In the genomic region with DNA sequence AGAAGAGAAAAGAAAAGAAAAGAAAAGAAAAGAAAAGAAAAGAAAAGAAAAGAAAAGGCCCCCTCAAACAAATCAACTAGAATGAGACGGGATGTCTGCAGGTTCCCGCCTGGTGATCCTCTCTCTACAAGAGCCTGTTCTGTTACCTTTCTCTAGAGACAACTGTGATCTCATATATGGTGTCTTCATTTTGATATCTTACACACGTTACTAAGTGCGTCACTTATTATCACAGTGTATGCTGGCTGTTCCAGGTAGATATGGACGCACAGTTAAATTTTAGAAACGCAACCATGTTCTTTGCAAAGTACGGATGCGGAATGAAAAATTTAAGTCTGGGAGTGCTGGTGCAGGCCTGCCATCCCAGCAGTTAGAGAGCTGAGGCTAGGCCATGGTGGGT, we compare ENCODE assay signal across 1 mouse cellular context.
TF ChIP-seq lines count a peak whose summit lies in the region.

No protein-coding gene starts in this region.

TF ChIP-seq in MEL, 35 proteins besides CTCF, POLR2A, EP300 and RAD21 (continued from another document):
- peak; percentile 58; the same call in 1 of the 2 replicates for TF ChIP-seq MYB (IDR thresholded peaks at IDR 0.05; ENCODE audit: low read depth, low read length)
- no peak for TF ChIP-seq ELF1 (IDR thresholded peaks at IDR 0.05; ENCODE audit: low read depth, low read length)
- TF ChIP-seq E2F4 (IDR thresholded peaks at IDR 0.05; ENCODE audit: borderline replicate concordance, low read depth, low read length) = 0 out of 2 replicates have a peak, but pooled peaks have one; percentile 38
- TF ChIP-seq MXI1 (IDR thresholded peaks at IDR 0.05; ENCODE audit: low read depth, low read length) = no peak
- no peak for TF ChIP-seq ZC3H11A (IDR thresholded peaks at IDR 0.05; ENCODE audit: low read depth, low read length)
- TF ChIP-seq SMC3 (IDR thresholded peaks at IDR 0.05; ENCODE audit: low read depth, low read length) = no peak
- TF ChIP-seq TBP (IDR thresholded peaks at IDR 0.05; ENCODE audit: low read depth, low read length) = 0 out of 2 replicates have a peak, but pooled peaks have one; percentile 9
- no peak for TF ChIP-seq ZMIZ1 (IDR thresholded peaks at IDR 0.05; ENCODE audit: low read depth, low read length)
- no peak for TF ChIP-seq JUND (IDR thresholded peaks at IDR 0.05; ENCODE audit: low read depth, low read length)
- peak; percentile 84; the same call in 1 of the 2 replicates for TF ChIP-seq ETS1 (IDR thresholded peaks at IDR 0.05; ENCODE audit: low read depth, low read length)
- TF ChIP-seq USF2 (IDR thresholded peaks at IDR 0.05; ENCODE audit: borderline replicate concordance in 1 of 2, insufficient read depth in 1 of 2, low read depth in 1 of 2, low read length in 2 of 2) = no peak
TF ChIP-seq in MEL: peak in this region for 12.
